Mouse (Mus musculus) adrenal gland, adult 8-10 months (tissue): Measurements from ENCODE around the gene Olfr142. TPM values are rescaled to one million over a fixed set of nuclear protein-coding genes. Genes with fewer than 3 reads are reported as not detected.
"Not testable (repeated sequence)": the region's sequence is repeated elsewhere in the genome, so short reads cannot be mapped to it uniquely, and the experiment has no call there.

Experiments used
- DNase-seq: peaks from one replicate; pipeline ENCODE4 v3.0.0; 2022
- total RNA-seq, 4 experiments: library from RNA; stranded (reverse); gene quantifications; 2 replicates each; pipeline ENCODE4 v1.2.4; 2022

Gene Olfr142
- total RNA-seq, result not detected

DNA sequence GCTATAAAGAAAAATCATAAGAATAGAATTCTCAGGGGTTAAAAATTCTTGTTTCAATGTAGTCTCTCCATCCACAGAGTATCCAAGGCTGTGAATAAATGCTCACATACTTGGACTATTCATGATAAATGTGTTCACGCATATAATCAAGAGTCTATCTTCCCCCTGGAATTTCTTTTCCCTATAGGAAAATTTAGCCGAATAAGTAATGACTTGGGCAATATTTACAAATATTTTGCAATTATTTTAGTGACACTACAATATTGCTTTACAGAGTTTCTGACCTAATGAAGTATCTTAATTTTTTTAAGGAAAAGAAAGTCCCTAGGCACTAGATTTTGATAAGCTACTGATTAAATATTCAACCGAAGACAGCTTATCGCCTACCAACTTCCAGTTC is at the start of gene Olfr142:
Olfr142 (minus strand) TSS at position 101 of the 400 bp plus-strand sequence.
- no peak for DNase-seq

DNA sequence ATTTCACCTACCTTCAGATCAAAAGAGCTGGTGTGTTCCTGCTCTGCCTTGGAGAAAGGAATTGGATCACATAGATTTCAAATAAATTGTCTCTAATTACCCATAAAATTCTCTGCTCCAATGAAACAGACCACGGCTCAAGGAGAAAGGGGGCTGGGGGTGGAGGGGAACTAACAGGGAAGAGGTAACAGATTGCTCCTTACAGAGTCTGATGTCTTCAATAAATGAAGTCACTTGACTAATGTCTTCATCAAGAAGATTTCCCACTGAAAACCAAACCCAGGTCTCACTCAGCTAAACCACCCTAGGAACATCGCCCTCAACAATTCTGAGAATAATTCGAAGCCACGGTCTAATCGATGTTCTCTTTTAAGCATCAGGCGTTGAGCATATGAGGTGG is 35.3 kb upstream of the Olfr142 start, which contains the start of gene Olfr1272:
Olfr1272 (minus strand) TSS at position 101 of the 400 bp plus-strand sequence.
- no peak for DNase-seq

DNA sequence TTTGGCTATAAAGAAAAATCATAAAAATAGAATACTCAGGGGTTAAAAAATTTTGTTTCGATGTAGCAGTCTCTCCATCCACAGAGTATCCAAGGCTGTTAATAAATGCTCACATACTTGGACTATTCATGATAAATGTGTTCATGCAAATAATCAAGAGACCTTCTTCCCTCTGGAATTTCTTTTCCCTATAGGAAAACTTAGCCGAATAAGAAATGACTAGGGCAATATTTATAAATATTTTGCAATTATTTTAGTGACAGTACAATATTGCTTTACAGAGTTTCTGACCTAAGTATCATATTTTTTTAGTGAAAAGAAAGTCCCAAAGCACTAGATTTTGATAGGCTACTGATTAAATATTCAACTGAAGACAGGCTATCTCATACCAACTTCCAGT is 13.5 kb upstream of the Olfr142 start, which contains the start of gene Olfr1271:
Olfr1271 (minus strand) TSS at position 101 of the 400 bp plus-strand sequence.
- no peak for DNase-seq

DNA sequence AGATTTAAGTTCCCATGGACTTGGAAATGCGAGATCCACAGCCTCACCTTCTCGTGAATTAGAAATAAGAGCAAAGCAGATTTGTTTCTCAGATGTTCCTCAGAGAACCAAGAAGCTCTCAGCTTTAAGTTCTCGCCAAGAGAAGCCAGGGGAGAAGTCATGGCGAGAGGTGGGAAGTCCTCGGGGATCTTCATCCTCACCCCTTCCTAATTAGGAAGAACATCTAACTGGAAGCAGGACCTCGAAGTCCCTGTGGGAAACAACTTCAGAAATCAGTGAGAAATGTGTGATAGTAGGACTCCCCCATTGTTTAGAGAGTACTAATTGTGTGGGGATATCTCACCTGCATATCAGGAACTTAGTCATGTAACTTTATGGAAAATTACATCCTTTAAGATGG is 33.0 kb downstream of the Olfr142 start, which contains the start of gene Olfr1506:
Olfr1506 (minus strand) TSS at position 101 of the 400 bp plus-strand sequence.
- DNase-seq, result not testable (repeated sequence)

Other genes starting within 250 kb of the Olfr142 start
- not detected for gene Olfr1263, start 245.5 kb downstream of the Olfr142 start, total RNA-seq
- not detected for gene Olfr1264, start 232.0 kb downstream of the Olfr142 start, total RNA-seq
- not detected for gene Olfr1265, start 222.3 kb downstream of the Olfr142 start, total RNA-seq
- not detected for gene Olfr140, start 194.0 kb downstream of the Olfr142 start, total RNA-seq
- gene Olfr1269, start 136.2 kb downstream of the Olfr142 start, total RNA-seq, result not detected
- not detected for gene Olfr32, start 115.3 kb downstream of the Olfr142 start, total RNA-seq
- not detected for gene Olfr1270, start 104.5 kb downstream of the Olfr142 start, total RNA-seq
- gene Olfr1506, start 33.1 kb downstream of the Olfr142 start, total RNA-seq, result under 1 TPM in 1 of 4 experiments, not detected in 3; 0.11 TPM
- not detected for gene Olfr1271, start 13.4 kb upstream of the Olfr142 start, total RNA-seq
- not detected for gene Olfr1272, start 35.2 kb upstream of the Olfr142 start, total RNA-seq
- gene Gm13769, start 64.6 kb upstream of the Olfr142 start, total RNA-seq, result under 1 TPM in 1 of 4 experiments, not detected in 3; 0.15 TPM
- not detected for gene Olfr1274-ps, start 141.1 kb upstream of the Olfr142 start, total RNA-seq